Mouse (Mus musculus) midbrain, embryonic 14.5 days (tissue): ENCODE results near the gene Kcnh1. TPM values are rescaled to one million over a fixed set of nuclear protein-coding genes. Genes with fewer than 3 reads are reported as not detected.

ENCODE experiments used
- ATAC-seq: fragments of 200-750 bp; cut with Nextera tagmentation; 2 replicates; pipeline ENCODE4 v1.8.0; 2017; ENCODE audit warnings: moderate number of reproducible peaks, moderate library complexity; ENCODE audit not compliant: low FRiP score, low TSS enrichment
- DNase-seq: peaks from one replicate; pipeline ENCODE4 v3.0.0-alpha.2; 2015
- H3K27ac ChIP-seq: fragments of 300-500 bp; sonication (generic); replicated peaks from 2 replicates; pipeline ENCODE4 v1.5.1; 2014; ENCODE audit warnings: mild to moderate bottlenecking, low read depth, low read length, moderate library complexity
- H3K27me3 ChIP-seq: fragments of 300-500 bp; sonication (generic); 2 replicates; pipeline ENCODE4 v1.6.1; 2014; ENCODE audit warnings: low read length, control low read depth, mixed read lengths; ENCODE audit not compliant: control insufficient read depth, insufficient read depth
- H3K36me3 ChIP-seq: fragments of 300-500 bp; sonication (generic); 2 replicates; pipeline ENCODE4 v1.6.1; 2014; ENCODE audit warnings: low read length, control low read depth; ENCODE audit not compliant: control insufficient read depth, insufficient read depth
- H3K4me1 ChIP-seq: fragments of 300-500 bp; sonication (generic); 2 replicates; pipeline ENCODE4 v1.6.1; 2014; ENCODE audit warnings: mild to moderate bottlenecking, antibody characterized with exemption, low read length, control low read depth; ENCODE audit not compliant: control insufficient read depth, insufficient read depth
- H3K4me2 ChIP-seq: fragments of 300-500 bp; sonication (generic); 2 replicates; pipeline ENCODE4 v1.6.1; 2014; ENCODE audit warnings: mild to moderate bottlenecking, low read length, moderate library complexity
- H3K4me3 ChIP-seq: fragments of 300-500 bp; sonication (generic); replicated peaks from 2 replicates; pipeline ENCODE4 v1.5.1; 2014; ENCODE audit warnings: low read depth, low read length
- H3K9ac ChIP-seq: fragments of 300-500 bp; sonication (generic); replicated peaks from 2 replicates; pipeline ENCODE4 v1.6.1; 2014; ENCODE audit warnings: mild to moderate bottlenecking, low read length, moderate library complexity
- H3K9me3 ChIP-seq: fragments of 300-500 bp; sonication (generic); 2 replicates; pipeline ENCODE4 v1.6.1; 2016; ENCODE audit warnings: low read length, control low read depth, mixed read lengths; ENCODE audit not compliant: control insufficient read depth
- WGBS: fragments of 180-500 bp; shearing (Covaris S2); extraction: QIAGEN DNeasy Blood & Tissue Kit; methylation state at CpG from one replicate; pipeline ENCODE4 v1.1.7; 2014; 5-methylcytosine and 5-hydroxymethylcytosine counted together
- polyA plus RNA-seq: library from polyadenylated mRNA; unstranded; fragments of >200 nt; fragmentation: Nextera tagmentation; extraction: Ambion mirVana; gene quantifications from 2 replicates; pipeline ENCODE4 v1.2.1, GENCODE M21; 2014

Kcnh1 gene
- 2.1 and 2.2 TPM in 2 replicates for polyA plus RNA-seq

DNA sequence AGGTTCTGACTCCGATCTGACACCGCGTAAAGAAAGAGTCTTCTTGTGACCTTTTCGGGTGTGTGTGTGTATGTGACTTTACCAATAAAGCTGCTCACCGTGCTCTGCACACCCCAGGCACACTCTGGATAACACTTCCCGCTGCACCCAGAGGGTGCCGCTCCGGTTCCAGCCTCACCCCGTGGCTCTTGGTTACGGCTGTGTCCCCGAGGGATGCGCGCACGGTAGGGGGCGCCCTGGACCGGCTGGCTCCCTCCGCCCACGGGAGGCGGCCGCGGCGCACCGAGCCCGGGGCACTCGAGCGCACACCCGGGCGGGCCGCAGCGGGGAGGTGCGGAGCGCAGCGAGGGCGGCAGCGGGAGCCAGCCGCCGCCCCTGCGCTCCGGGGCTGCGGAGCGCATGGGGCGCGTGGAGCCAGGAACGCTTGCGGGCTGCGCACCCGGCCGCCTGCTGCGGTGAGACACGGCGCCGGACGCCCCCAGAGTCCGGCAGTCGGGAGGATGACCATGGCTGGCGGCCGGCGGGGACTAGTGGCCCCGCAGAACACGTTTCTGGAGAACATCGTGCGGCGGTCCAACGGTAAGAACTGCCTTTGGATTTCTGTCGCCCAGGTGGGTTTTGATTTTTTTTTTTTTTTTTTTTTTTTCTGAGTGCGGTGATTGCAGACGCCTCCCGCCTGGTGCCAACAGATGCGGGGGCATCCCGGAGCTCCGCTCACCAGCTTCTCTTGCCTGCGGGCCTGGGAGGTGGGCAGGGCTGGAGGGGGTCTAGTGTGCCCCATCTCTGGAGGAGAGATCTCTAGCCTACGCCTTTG lies at the start of gene Kcnh1:
Gene Kcnh1 (plus strand): TSS at position 267 of the 814 bp plus-strand sequence.
- under 1% methylated on average over 73 of the region's 73 CpGs for WGBS
- Histone ChIP-seq H3K4me1 (peaks cover 8% of the 10 kb centered on the region; the same call in 1 of the 2 replicates), H3K27me3 (peaks cover 9% of the 10 kb centered on the region), H3K9ac (peak within 1 kb of the TSS; percentile 60), H3K27ac (0 out of 2 replicates have a peak within 1 kb of the TSS, but pooled peaks have one; percentile 8), H3K36me3 (no peaks in the 10 kb centered on the region), H3K9me3 (no peaks in the 10 kb centered on the region), H3K4me3 (peak within 1 kb of the TSS; percentile 50), H3K4me2 (peak within 1 kb of the TSS; percentile 87)
- peak; percentile 83 for ATAC-seq
- DNase-seq: peak; percentile 93

DNA sequence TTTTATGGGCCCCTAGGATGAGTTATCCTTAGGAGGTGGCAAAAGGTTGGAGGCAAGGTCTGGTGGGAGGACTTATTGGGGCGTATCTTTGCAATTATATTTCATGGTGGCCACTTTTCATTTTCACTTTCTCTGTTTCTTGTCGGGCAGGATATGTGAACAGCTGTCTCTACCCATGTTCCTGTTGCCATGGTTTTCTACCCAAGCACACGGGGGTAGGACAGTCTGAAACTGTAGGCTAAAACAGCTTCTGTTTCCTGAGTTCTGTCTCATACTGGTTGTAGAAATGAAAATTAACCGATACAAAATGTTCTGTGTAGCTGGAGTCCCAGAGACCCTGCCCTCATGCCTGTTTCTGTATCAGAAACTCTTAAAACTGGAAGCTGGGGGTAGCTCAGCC lies 39.4 kb upstream of the Kcnh1 start:
- no peak overlapping the region for H3K4me3 ChIP-seq
- ATAC-seq: no peak
- H3K9me3 ChIP-seq: no peaks in the 10 kb centered on the region
- no peaks in the 10 kb centered on the region for H3K27me3 ChIP-seq
- no peak overlapping the region for H3K9ac ChIP-seq
- no peak overlapping the region for H3K27ac ChIP-seq
- DNase-seq: no peak
- 88% methylated on average over 4 of the region's 4 CpGs for WGBS
- no peak overlapping the region for H3K4me2 ChIP-seq
- H3K36me3 ChIP-seq: no peaks in the 10 kb centered on the region
- H3K4me1 ChIP-seq: no peaks in the 10 kb centered on the region

DNA sequence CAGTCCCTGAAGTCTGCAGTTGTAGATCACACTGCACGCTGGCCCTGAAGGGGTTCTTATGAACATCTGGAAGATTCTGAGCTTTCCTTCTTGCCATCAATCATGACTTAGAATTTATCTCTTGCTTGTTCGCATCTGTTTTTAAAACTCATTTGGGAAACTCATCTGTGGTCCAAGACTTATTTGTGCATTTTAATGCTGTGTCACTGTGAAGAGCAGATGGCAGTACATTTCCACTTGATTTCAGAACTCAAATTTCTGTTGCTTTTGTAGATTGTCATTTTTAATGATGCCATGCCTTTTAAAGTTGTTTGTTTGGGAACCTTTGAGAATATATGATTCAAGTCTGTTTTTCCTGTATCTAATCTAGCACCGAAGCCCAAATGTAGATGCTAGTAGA lies 19.1 kb upstream of the Kcnh1 start:
- no peak overlapping the region for H3K4me3 ChIP-seq
- H3K4me1 ChIP-seq: no peaks in the 10 kb centered on the region
- H3K36me3 ChIP-seq: no peaks in the 10 kb centered on the region
- no peaks in the 10 kb centered on the region for H3K27me3 ChIP-seq
- H3K4me2 ChIP-seq: no peak overlapping the region
- H3K27ac ChIP-seq: no peak overlapping the region
- DNase-seq: no peak
- H3K9ac ChIP-seq: no peak overlapping the region
- no peaks in the 10 kb centered on the region for H3K9me3 ChIP-seq
- WGBS: 95% methylated on average over 3 of the region's 3 CpGs
- ATAC-seq: no peak

DNA sequence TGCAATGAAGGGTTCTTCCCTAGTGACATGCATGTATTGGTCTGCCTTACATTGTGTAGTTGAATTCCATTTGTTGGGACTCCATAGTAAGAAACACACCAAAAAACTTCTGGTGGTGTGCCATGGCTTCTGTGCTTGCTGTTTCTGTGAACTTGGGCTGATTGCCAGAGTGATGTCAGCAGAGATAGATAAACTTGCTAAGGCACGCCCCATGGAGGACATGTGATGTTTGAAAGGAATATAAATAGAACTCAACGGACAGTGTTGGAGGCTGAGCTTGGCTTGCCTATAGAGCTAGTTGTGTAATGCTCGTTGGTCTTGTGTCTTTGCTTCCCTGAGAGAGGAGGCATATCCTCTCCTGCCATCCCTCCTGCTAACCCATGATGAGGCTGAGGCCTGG lies 10.7 kb upstream of the Kcnh1 start:
- DNase-seq (no peak), ATAC-seq (no peak)
- H3K4me2 ChIP-seq: no peak overlapping the region
- H3K27me3 ChIP-seq: no peaks in the 10 kb centered on the region
- H3K36me3 ChIP-seq: no peaks in the 10 kb centered on the region
- H3K27ac ChIP-seq: no peak overlapping the region
- H3K4me1 ChIP-seq: no peaks in the 10 kb centered on the region
- H3K9me3 ChIP-seq: no peaks in the 10 kb centered on the region
- 84% methylated on average over 3 of the region's 3 CpGs for WGBS
- no peak overlapping the region for H3K9ac ChIP-seq
- no peak overlapping the region for H3K4me3 ChIP-seq

DNA sequence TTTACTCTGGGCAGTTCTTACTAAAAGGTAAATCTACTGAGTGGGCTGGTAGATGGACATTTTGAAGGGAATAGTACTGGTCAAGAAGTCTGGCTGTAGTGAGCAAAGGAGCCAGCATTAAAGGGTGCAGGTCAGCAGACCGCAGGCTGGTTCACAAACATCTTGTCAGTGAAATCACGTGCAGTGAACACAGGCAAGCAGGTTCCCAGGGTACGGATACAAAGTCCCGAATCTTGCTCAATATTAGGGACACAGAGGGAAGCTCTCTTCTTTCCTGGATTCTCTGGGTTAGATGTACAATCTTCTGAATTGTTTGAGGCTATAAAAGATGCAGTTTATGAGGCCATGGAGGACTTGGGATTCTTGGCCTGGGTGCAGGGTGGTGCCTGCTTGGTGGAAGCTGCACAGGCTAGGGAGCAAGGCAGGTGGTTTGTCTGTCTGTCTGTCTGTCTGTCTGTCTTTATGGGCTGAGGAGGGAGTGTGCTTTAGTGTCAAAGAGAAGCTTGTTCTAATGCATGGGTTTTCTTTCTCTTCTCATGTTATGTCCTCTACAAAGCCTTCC lies 8.8 kb upstream of the Kcnh1 start:
- no peak overlapping the region for H3K4me2 ChIP-seq
- no peaks in the 10 kb centered on the region for H3K4me1 ChIP-seq
- H3K27ac ChIP-seq: no peak overlapping the region
- no peak overlapping the region for H3K4me3 ChIP-seq
- H3K36me3 ChIP-seq: no peaks in the 10 kb centered on the region
- no peak for DNase-seq
- H3K9me3 ChIP-seq: no peaks in the 10 kb centered on the region
- H3K9ac ChIP-seq: no peak overlapping the region
- no peak for ATAC-seq
- H3K27me3 ChIP-seq: no peaks in the 10 kb centered on the region
- WGBS: 90% methylated on average over 4 of the region's 4 CpGs

DNA sequence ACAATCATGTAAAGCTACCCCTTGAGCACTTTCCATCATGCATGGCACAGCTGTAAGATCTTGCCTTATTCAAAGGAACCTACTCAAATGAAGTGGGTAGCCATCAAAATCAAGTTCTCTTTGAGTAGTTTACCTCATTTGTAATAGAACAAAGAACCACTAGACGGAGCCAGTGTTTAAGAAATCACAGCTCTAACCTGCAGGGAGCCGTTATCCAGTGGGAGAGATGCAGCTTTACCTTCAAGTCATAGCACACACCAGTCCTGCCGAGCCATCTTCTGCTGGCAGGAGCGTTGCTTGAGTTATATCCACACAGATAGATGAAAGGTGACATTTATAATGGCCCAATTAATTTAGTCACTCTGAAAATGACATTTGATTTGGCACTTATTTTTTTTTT lies 1.5 kb upstream of the Kcnh1 start:
- peak; percentile 90 for DNase-seq
- WGBS: 8% methylated on average over 4 of the region's 4 CpGs
- ATAC-seq: no peak
- no peak overlapping the region for H3K9ac ChIP-seq
- no peak overlapping the region for H3K27ac ChIP-seq
- no peak overlapping the region for H3K4me3 ChIP-seq
- H3K36me3 ChIP-seq: no peaks in the 10 kb centered on the region
- H3K4me2 ChIP-seq: no peak overlapping the region
- H3K27me3 ChIP-seq: peaks cover 9% of the 10 kb centered on the region
- H3K9me3 ChIP-seq: no peaks in the 10 kb centered on the region
- H3K4me1 ChIP-seq: peaks cover 8% of the 10 kb centered on the region; the same call in 1 of the 2 replicates

DNA sequence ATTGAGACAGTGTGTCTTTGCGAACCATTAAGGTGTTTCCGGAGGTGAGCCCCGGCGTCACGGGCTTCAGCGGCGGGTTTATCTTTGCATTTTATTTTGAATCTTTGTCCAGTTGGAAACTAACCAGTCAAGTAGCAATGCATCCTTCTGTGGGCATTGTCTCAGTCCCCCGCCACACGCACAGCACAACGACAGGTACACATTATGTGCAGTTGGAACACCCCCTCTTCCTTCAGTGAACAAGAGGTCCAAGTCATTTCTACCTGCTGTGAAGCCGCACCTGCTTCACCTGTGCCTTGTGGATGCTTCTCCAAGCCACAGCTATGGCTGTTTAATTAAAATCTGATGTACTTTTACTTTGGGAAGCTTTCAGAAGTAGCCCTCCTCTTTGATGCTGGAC lies 803 bp upstream of the Kcnh1 start:
- 84% methylated on average over 11 of the region's 11 CpGs for WGBS
- peaks cover 9% of the 10 kb centered on the region for H3K27me3 ChIP-seq
- no peaks in the 10 kb centered on the region for H3K9me3 ChIP-seq
- DNase-seq: no peak
- ATAC-seq: no peak
- H3K9ac ChIP-seq: no peak overlapping the region
- H3K36me3 ChIP-seq: no peaks in the 10 kb centered on the region
- H3K4me1 ChIP-seq: peaks cover 8% of the 10 kb centered on the region; the same call in 1 of the 2 replicates
- no peak overlapping the region for H3K27ac ChIP-seq
- no peak overlapping the region for H3K4me3 ChIP-seq
- no peak overlapping the region for H3K4me2 ChIP-seq

DNA sequence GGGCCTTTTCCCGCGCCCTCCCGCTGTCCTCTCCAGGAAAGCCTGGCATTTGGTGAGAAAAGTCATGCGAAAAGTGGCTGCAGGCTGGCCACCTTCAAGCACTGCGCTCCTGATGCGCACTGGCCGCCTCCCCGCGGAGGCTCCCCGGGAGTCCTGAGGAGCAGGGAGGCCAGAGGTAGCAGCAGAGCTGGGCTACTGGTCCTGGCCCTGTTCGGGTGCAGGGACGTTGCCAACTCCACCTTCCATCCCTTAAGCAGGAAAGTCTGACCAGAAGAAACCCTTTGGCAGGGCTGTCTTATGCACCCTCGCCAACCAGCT lies 707 bp downstream of the Kcnh1 start:
- Histone ChIP-seq H3K9ac (peak overlapping the region; percentile 60; the same call in 1 of the 2 replicates), H3K36me3 (no peaks in the 10 kb centered on the region), H3K4me1 (peaks cover 8% of the 10 kb centered on the region; the same call in 1 of the 2 replicates), H3K4me3 (peak overlapping the region; percentile 50), H3K4me2 (peak overlapping the region; percentile 87), H3K9me3 (no peaks in the 10 kb centered on the region), H3K27ac (0 out of 2 replicates have a peak overlapping the region, but pooled peaks have one; percentile 8), H3K27me3 (peaks cover 9% of the 10 kb centered on the region)
- no peak for ATAC-seq
- 6% methylated on average over 13 of the region's 13 CpGs for WGBS
- DNase-seq: peak; percentile 31

DNA sequence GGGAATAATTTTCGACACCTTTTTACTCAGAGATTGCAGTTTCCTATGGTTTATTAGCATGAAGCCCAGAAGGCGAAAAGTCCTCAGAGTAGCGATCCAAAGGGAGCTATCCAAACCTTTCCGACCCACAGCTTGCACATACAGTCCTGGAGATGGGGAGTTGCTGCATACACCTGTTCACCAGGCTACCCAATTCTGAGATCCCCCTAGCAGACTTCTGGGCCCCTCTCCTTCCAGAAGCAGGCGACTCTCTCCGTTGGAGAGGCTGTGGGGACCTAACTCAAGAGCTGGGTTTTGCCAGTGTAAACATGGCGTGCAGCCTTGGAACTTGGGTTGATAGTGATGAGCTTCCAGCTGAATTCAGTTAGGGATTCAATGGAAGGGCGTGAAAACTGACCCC lies 1.3 kb downstream of the Kcnh1 start:
- H3K27me3 ChIP-seq: peaks cover 9% of the 10 kb centered on the region
- peak overlapping the region; percentile 50 for H3K4me3 ChIP-seq
- H3K27ac ChIP-seq: no peak overlapping the region
- H3K9me3 ChIP-seq: no peaks in the 10 kb centered on the region
- DNase-seq (no peak), ATAC-seq (no peak)
- no peak overlapping the region for H3K9ac ChIP-seq
- H3K4me2 ChIP-seq: peak overlapping the region; percentile 87
- WGBS: 61% methylated on average over 8 of the region's 8 CpGs
- H3K36me3 ChIP-seq: no peaks in the 10 kb centered on the region
- H3K4me1 ChIP-seq: peaks cover 8% of the 10 kb centered on the region; the same call in 1 of the 2 replicates
